Mouse (Mus musculus): Measurements from ENCODE around the gene Samhd1.

GRCm38 (mm10) chr2:157060557-157061305, 74.3 kb downstream of the Samhd1 start:
- TF ChIP-seq POLR2A (IDR thresholded peaks at IDR 0.05; ENCODE audit: control insufficient read depth, extremely low read depth, insufficient read depth, low read length, poor library complexity) (no peak), CTCF (IDR thresholded peaks at IDR 0.05; ENCODE audit: borderline replicate concordance, control insufficient read depth, extremely low read depth, insufficient read depth, low read length, poor library complexity) (no peak)

Measured in thymus, adult 2 months (tissue).